In genomic region chr9:74075958-74076357, GRCm38 (mm10) we compare ENCODE assay signal across 24 mouse cellular contexts. TPM values are rescaled to one million over a fixed set of nuclear protein-coding genes. Genes with fewer than 3 reads are reported as not detected.
"Had no signal": no experiment of that assay in that cellular context is flagged by ENCODE, and none has a peak within 500 bp of the region (broad histone marks: within the 10 kb centered on the region; RNA-seq: fewer than 3 reads in every experiment).

No protein-coding gene starts in this region.

- H3K36me3 ChIP-seq: intestine, embryonic 15.5 days; limb, embryonic 10.5 days; limb, embryonic 13.5 days; liver, embryonic 12.5 days; liver, embryonic 15.5 days; lung, embryonic 15.5 days; midbrain, embryonic 10.5 days; midbrain, embryonic 13.5 days; neural tube, embryonic 13.5 days; stomach, embryonic 15.5 days had no signal

- H3K4me1 ChIP-seq: intestine, embryonic 15.5 days; limb, embryonic 10.5 days; limb, embryonic 13.5 days; liver, embryonic 12.5 days; liver, embryonic 15.5 days; lung, embryonic 15.5 days; megakaryocyte, embryonic 14.5 days; midbrain, embryonic 10.5 days; midbrain, embryonic 13.5 days; neural tube, embryonic 13.5 days; stomach, embryonic 15.5 days had no signal

- DNase-seq: layer of hippocampus, adult 9-11 months; liver; lung, adult 18-20 months; lung, postnatal 10 days; lung, postnatal 36 days; retina, postnatal 1 day; right cerebral cortex, postnatal 25 days; spleen, adult 18-20 months; thymus, postnatal 36 days had no signal

- H3K4me3 ChIP-seq: intestine, embryonic 15.5 days; layer of hippocampus, adult 2 months; limb, embryonic 10.5 days; limb, embryonic 13.5 days; liver, embryonic 12.5 days; liver, embryonic 15.5 days; lung, embryonic 15.5 days; megakaryocyte, embryonic 14.5 days; midbrain, embryonic 10.5 days; midbrain, embryonic 13.5 days; myocyte; neural tube, embryonic 13.5 days; stomach, embryonic 15.5 days had no signal

- H3K9me3 ChIP-seq: intestine, embryonic 15.5 days; limb, embryonic 10.5 days; limb, embryonic 13.5 days; liver, embryonic 12.5 days; liver, embryonic 15.5 days; lung, embryonic 15.5 days; midbrain, embryonic 10.5 days; midbrain, embryonic 13.5 days; neural tube, embryonic 13.5 days; stomach, embryonic 15.5 days had no signal

- H3K27ac ChIP-seq: intestine, embryonic 15.5 days; layer of hippocampus, adult 2 months; limb, embryonic 10.5 days; limb, embryonic 13.5 days; liver, embryonic 12.5 days; liver, embryonic 15.5 days; lung, embryonic 15.5 days; midbrain, embryonic 10.5 days; midbrain, embryonic 13.5 days; neural tube, embryonic 13.5 days; stomach, embryonic 15.5 days had no signal

- H3K9ac ChIP-seq: intestine, embryonic 15.5 days; limb, embryonic 13.5 days; liver, embryonic 12.5 days; liver, embryonic 15.5 days; lung, embryonic 15.5 days; midbrain, embryonic 13.5 days; neural tube, embryonic 13.5 days; stomach, embryonic 15.5 days had no signal

- H3K27me3 ChIP-seq: intestine, embryonic 15.5 days; limb, embryonic 13.5 days; liver, embryonic 12.5 days; liver, embryonic 15.5 days; lung, embryonic 15.5 days; megakaryocyte, embryonic 14.5 days; midbrain, embryonic 13.5 days; neural tube, embryonic 13.5 days; stomach, embryonic 15.5 days had no signal

- H3K4me2 ChIP-seq: intestine, embryonic 15.5 days; limb, embryonic 13.5 days; liver, embryonic 12.5 days; liver, embryonic 15.5 days; lung, embryonic 15.5 days; midbrain, embryonic 13.5 days; neural tube, embryonic 13.5 days; stomach, embryonic 15.5 days had no signal

- ATAC-seq: intestine, embryonic 15.5 days; liver, embryonic 12.5 days; midbrain, embryonic 13.5 days; midbrain, embryonic 16.5 days had no signal

RNA-seq across cellular contexts. Expression of gene Wdr72, which starts 34.2 kb away (rescaled TPM):
- polyA plus RNA-seq: large intestine, adult 2 months; liver, embryonic 15.5 days; myocyte had no signal
